Mouse (Mus musculus) erythroblast, embryonic 14.5 days (primary cell): ENCODE measurements around the gene Ndufaf3.

Experiments
- GATA1 ChIP-seq: IDR thresholded peaks from 2 replicates; pipeline ENCODE4 v1.6.1; 2012; ENCODE audit warnings: low read length, inconsistent platforms, mixed read lengths
- TAL1 ChIP-seq: IDR thresholded peaks from 3 replicates; pipeline ENCODE4 v1.6.1; 2012; ENCODE audit warnings: low read length, inconsistent platforms, mixed read lengths

GRCm38 (mm10) chr9:108571401-108571973 lies 4.3 kb upstream of the Ndufaf3 start:
- no peak for TF ChIP-seq GATA1
- no peak for TF ChIP-seq TAL1
